Mouse (Mus musculus) heart, embryonic 16.5 days (tissue): ENCODE data around the gene Krt82. TPM values are rescaled to one million over a fixed set of nuclear protein-coding genes. Genes with fewer than 3 reads are reported as not detected.
"Not testable (repeated sequence)": the region's sequence is repeated elsewhere in the genome, so short reads cannot be mapped to it uniquely, and the experiment has no call there.

Experiments used
- ATAC-seq: fragments of 200-750 bp; cut with Nextera tagmentation; replicated peaks from 2 replicates; pipeline ENCODE4 v1.8.0; 2017; ENCODE audit warnings: moderate number of reproducible peaks; ENCODE audit not compliant: insufficient read depth, low FRiP score; ENCODE audit errors: extremely low read depth
- H3K27ac ChIP-seq: fragments of 300-500 bp; sonication (generic); 2 replicates; pipeline ENCODE4 v1.5.1; 2014; ENCODE audit warnings: mild to moderate bottlenecking, low read length, control low read depth, moderate library complexity
- H3K27me3 ChIP-seq: fragments of 300-500 bp; sonication (generic); 2 replicates; pipeline ENCODE4 v1.6.1; 2014; ENCODE audit warnings: low read length, mixed read lengths; ENCODE audit not compliant: control insufficient read depth, insufficient read depth
- H3K36me3 ChIP-seq: fragments of 300-500 bp; sonication (generic); 2 replicates; pipeline ENCODE4 v1.6.1; 2014; ENCODE audit not compliant: control insufficient read depth, insufficient read depth
- H3K4me1 ChIP-seq: fragments of 300-500 bp; sonication (generic); 2 replicates; pipeline ENCODE4 v1.6.1; 2014; ENCODE audit warnings: low read length, mixed read lengths; ENCODE audit not compliant: control insufficient read depth, insufficient read depth
- H3K4me2 ChIP-seq: fragments of 300-500 bp; sonication (generic); 2 replicates; pipeline ENCODE4 v1.6.1; 2014; ENCODE audit warnings: low read depth, mild to moderate bottlenecking, control low read depth, low read length
- H3K4me3 ChIP-seq: fragments of 300-500 bp; sonication (generic); 2 replicates; pipeline ENCODE4 v1.5.1; 2014; ENCODE audit warnings: mild to moderate bottlenecking, control low read depth, low read length
- H3K9ac ChIP-seq: fragments of 300-500 bp; sonication (generic); 2 replicates; pipeline ENCODE4 v1.6.1; 2014; ENCODE audit warnings: low read length, control low read depth
- H3K9me3 ChIP-seq: fragments of 300-500 bp; sonication (generic); replicated peaks from 2 replicates; pipeline ENCODE4 v1.6.1; 2016; ENCODE audit warnings: low read length; ENCODE audit not compliant: control insufficient read depth
- WGBS: fragments of 180-500 bp; shearing (Covaris S2); extraction: QIAGEN DNeasy Blood & Tissue Kit; methylation state at CpG from one replicate; pipeline ENCODE4 v1.1.7; 2014; 5-methylcytosine and 5-hydroxymethylcytosine counted together
- polyA plus RNA-seq: library from polyadenylated mRNA; unstranded; fragments of >200 nt; fragmentation: Nextera tagmentation; extraction: Ambion mirVana; gene quantifications from 2 replicates; pipeline ENCODE4 v1.2.1, GENCODE M21; 2015

Gene Krt82
- polyA plus RNA-seq, 1 experiment from 2014 or later = not detected

DNA sequence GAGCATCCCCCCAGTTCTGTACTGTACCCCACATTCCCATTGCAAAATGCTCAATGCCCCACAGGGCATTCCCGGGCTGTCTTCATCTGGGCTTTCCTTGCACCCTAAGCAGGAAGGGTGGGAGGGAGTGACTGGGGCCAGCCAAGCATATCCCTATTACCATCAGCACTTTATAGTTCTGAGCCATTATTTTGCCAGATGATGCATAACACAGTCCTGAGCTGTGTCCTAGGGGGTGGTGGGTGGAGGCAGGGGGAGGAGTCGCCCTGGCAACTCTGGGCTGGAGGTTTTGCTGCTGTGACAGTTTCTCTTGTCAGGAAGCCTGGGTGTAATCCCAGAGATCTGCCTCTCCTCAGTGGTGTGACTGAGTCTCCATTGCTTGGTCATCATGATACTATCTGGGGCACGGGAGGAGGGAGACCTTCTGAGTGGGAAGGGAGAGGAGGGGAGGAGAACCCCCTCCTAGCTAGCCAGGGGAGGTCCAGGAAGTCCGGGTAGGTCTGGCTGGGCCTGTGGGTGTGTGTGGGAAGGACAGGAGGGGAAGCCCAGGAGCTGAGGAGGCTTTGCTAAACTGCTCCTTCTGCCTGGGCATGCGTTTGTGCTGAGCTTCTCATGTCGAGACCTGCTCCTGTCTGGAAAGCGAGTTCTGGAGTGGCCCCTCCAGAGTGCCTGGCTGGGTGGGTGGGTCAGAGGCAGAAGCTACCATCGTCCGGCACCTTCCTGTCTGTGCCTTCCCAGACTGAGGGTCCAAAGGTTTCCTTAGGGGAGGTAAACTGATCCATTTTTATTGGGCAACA, 14.2 kb downstream of the Krt82 start:
- Histone ChIP-seq H3K4me1 (no peaks in the 10 kb centered on the region), H3K4me3 (no peak overlapping the region), H3K27ac (no peak overlapping the region), H3K27me3 (0 out of 2 replicates have a peak, but pooled peaks cover 2% of the 10 kb centered on the region), H3K4me2 (no peak overlapping the region), H3K9ac (no peak overlapping the region), H3K36me3 (no peaks in the 10 kb centered on the region), H3K9me3 (no peaks in the 10 kb centered on the region)
- no peak for ATAC-seq
- WGBS = 51% methylated on average over 9 of the region's 9 CpGs

GRCm38 (mm10) chr15:101532720-101533119, 17.7 kb downstream of the Krt82 start, which contains the start of gene Krt84:
TSS of gene Krt84 (minus strand) at chr15:101532820.
- Histone ChIP-seq H3K4me3 (no peak within 1 kb of the TSS), H3K4me2 (no peak within 1 kb of the TSS), H3K27me3 (0 out of 2 replicates have a peak, but pooled peaks cover 3% of the 10 kb centered on the region), H3K9me3 (no peaks in the 10 kb centered on the region), H3K4me1 (no peaks in the 10 kb centered on the region), H3K27ac (no peak within 1 kb of the TSS), H3K9ac (no peak within 1 kb of the TSS), H3K36me3 (no peaks in the 10 kb centered on the region)
- no peak for ATAC-seq
- 76% methylated on average over 7 of the region's 7 CpGs for WGBS

DNA sequence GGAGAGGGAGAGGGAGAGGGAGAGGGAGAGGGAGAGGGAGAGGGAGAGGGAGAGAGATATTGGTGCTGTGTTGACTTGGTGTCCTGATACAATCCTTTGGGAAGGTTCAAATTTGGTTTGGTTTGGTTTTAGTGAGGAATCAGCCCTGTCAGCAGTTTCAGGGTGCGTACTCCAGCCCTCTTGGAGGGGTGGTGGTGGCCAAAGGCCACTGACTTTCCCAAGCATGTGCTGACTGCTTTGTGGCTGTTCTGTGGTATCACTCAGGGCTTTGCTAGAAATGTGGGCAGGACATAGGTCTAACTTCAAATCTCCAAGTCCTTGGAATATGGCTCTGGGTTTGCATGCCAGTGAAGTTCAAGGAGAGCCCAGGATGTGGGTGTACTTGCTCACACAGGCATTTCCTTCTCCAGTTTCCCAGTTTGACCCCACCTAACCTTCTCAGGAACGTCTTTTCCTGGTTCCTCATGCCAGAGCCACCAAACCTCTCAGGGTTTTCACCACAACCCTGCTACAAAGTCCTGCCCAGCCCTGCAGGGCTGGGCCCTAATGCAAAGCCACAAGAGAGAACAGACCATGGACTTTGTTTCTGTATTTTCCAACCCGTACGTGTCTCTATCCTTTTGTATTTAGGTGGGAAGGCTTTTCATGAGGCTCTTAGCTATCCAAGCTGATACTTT, 27.8 kb downstream of the Krt82 start:
- Histone ChIP-seq H3K9me3 (no peaks in the 10 kb centered on the region), H3K36me3 (no peaks in the 10 kb centered on the region), H3K27me3 (peaks cover 5% of the 10 kb centered on the region), H3K4me2 (no peak overlapping the region), H3K4me3 (no peak overlapping the region), H3K9ac (no peak overlapping the region), H3K4me1 (no peaks in the 10 kb centered on the region), H3K27ac (no peak overlapping the region)
- WGBS = 65% methylated on average over 4 of the region's 4 CpGs
- no peak for ATAC-seq

- Histone ChIP-seq H3K27ac (no peak overlapping the region), H3K4me1 (no peaks in the 10 kb centered on the region), H3K4me2 (no peak overlapping the region), H3K27me3 (peaks cover 5% of the 10 kb centered on the region), H3K36me3 (no peaks in the 10 kb centered on the region), H3K4me3 (no peak overlapping the region), H3K9me3 (peaks cover 4% of the 10 kb centered on the region; the same call in 1 of the 2 replicates), H3K9ac (no peak overlapping the region)
- ATAC-seq = no peak
- WGBS = 8% methylated on average over 2 of the region's 2 CpGs
These were observed 30.7 kb downstream of the Krt82 start for GRCm38 (mm10) chr15:101519792-101520191.

DNA sequence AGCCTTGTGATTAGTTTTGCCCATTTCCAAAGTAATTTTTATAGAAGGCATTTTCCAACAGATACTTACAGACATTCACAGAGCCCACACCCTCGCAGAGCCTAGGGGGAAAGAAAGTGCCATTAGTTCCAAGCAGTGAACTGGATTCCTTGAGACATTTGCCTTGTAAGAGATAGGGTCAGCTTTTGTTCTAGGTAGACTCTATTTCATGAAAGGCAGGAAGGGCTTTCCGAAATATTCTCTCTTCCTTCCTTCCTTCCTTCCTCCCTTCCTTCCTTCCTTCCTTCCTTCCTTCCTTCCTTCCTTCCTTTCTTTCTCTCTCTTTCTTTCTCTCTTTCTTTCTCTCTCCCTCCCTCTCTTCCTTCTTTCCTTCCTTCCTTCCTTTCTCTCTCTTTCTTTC, 33.3 kb downstream of the Krt82 start, which contains the start of gene Gm49425:
Gene Gm49425, minus strand, starts transcription at position 101 of the 400 bp plus-strand sequence.
- H3K9ac ChIP-seq, H3K4me2 ChIP-seq, H3K9me3 ChIP-seq, H3K4me1 ChIP-seq, H3K27ac ChIP-seq, H3K36me3 ChIP-seq, H3K27me3 ChIP-seq, H3K4me3 ChIP-seq, ATAC-seq: not testable (repeated sequence)
- WGBS = 64% methylated on average over 2 of the region's 2 CpGs

GRCm38 (mm10) chr15:101508247-101508646, 42.2 kb downstream of the Krt82 start:
- WGBS = 65% methylated on average over 9 of the region's 9 CpGs
- ATAC-seq = no peak
- no peaks in the 10 kb centered on the region for H3K36me3 ChIP-seq
- no peak overlapping the region for H3K27ac ChIP-seq
- H3K27me3 ChIP-seq = no peaks in the 10 kb centered on the region
- H3K4me1 ChIP-seq = no peaks in the 10 kb centered on the region
- H3K4me3 ChIP-seq = no peak overlapping the region
- no peak overlapping the region for H3K9ac ChIP-seq
- no peak overlapping the region for H3K4me2 ChIP-seq
- H3K9me3 ChIP-seq = no peaks in the 10 kb centered on the region

DNA sequence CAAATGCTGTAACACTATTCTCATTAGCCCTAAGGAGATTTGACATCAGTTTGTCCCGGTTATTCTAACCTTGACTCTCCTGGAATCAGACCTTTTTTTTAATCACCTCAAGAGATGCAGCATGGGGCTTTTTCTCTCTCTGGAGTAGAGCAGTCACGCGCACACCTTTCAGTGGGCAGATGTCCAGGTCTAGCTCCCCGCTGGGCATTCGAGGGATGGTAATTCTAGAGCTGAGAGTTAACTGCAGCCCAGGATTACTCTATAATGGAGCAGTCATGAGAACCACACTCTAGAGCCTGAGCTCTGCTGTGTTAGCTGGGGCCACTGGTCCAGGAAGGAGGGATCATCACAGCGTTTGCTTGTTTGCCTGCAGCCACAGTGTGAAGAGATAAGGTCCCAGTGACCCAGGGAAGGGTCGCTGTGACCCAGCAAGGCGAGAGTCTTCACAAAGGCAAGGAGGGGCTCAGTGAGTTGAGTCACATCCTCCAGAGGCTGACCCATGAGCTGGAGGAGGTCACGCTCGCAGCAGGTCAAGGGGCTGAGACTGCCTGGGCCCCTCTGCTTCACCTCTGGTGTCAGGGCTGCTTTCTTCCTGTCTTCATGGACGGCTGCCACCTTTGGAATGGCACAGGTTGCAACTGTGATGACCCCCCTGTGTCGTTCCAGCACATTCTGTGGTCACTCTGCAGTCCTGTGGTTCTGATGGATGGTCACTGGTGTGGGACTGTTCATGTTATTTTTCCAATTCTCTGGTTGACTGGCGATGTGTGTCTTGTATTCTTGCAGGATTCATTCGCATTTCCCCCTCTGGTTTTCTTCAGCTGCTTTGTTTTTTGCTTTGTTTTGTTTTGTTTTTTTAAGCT, 43.3 kb downstream of the Krt82 start:
- no peak overlapping the region for H3K4me2 ChIP-seq
- H3K9me3 ChIP-seq = no peaks in the 10 kb centered on the region
- no peaks in the 10 kb centered on the region for H3K4me1 ChIP-seq
- H3K27ac ChIP-seq = no peak overlapping the region
- no peaks in the 10 kb centered on the region for H3K36me3 ChIP-seq
- no peaks in the 10 kb centered on the region for H3K27me3 ChIP-seq
- 40% methylated on average over 14 of the region's 14 CpGs for WGBS
- H3K4me3 ChIP-seq = no peak overlapping the region
- ATAC-seq = no peak
- H3K9ac ChIP-seq = no peak overlapping the region

GRCm38 (mm10) chr15:101497181-101497580, 53.3 kb downstream of the Krt82 start:
- 65% methylated on average over 2 of the region's 2 CpGs for whole genome bisulfite sequencing
- no peak overlapping the region for H3K27ac ChIP-seq
- no peak overlapping the region for H3K9ac ChIP-seq
- H3K9me3 ChIP-seq = no peaks in the 10 kb centered on the region
- ATAC-seq = no peak
- 0 out of 2 replicates have a peak, but pooled peaks cover 4% of the 10 kb centered on the region for H3K4me1 ChIP-seq
- H3K36me3 ChIP-seq = no peaks in the 10 kb centered on the region
- no peaks in the 10 kb centered on the region for H3K27me3 ChIP-seq
- no peak overlapping the region for H3K4me3 ChIP-seq
- no peak overlapping the region for H3K4me2 ChIP-seq
